19 mouse cellular contexts compared by ENCODE assay signal in genomic region chr7:49240461-49240860, GRCm38 (mm10).
"Had no signal": no experiment of that assay in that cellular context is flagged by ENCODE, and none has a peak within 500 bp of the region (broad histone marks: within the 10 kb centered on the region; RNA-seq: fewer than 3 reads in every experiment).

No protein-coding gene starts in this region.

- H3K27me3 ChIP-seq: lung, embryonic 15.5 days; midbrain, embryonic 15.5 days; stomach, embryonic 15.5 days had no signal

- H3K4me2 ChIP-seq: lung, embryonic 15.5 days; midbrain, embryonic 13.5 days; midbrain, embryonic 15.5 days; neural tube, embryonic 12.5 days; stomach, embryonic 15.5 days had no signal

- H3K9me3 ChIP-seq: lung, embryonic 15.5 days; midbrain, embryonic 10.5 days; midbrain, embryonic 13.5 days; midbrain, embryonic 15.5 days; neural tube, embryonic 12.5 days; stomach, embryonic 15.5 days had no signal

- H3K27ac ChIP-seq: liver, embryonic 14.5 days; lung, embryonic 15.5 days; macrophage; midbrain, embryonic 10.5 days; midbrain, embryonic 13.5 days; midbrain, embryonic 15.5 days; neural tube, embryonic 12.5 days; stomach, embryonic 15.5 days; stomach, postnatal 0 days had no signal

- H3K4me3 ChIP-seq: lung, embryonic 15.5 days; megakaryocyte, embryonic 14.5 days; midbrain, embryonic 10.5 days; midbrain, embryonic 13.5 days; midbrain, embryonic 15.5 days; myocyte; neural tube, embryonic 12.5 days; stomach, embryonic 15.5 days had no signal

- H3K36me3 ChIP-seq: lung, embryonic 15.5 days; midbrain, embryonic 10.5 days; midbrain, embryonic 13.5 days; midbrain, embryonic 15.5 days; neural tube, embryonic 12.5 days; stomach, embryonic 15.5 days had no signal

- DNase-seq: lung, adult 2 months; lung, postnatal 14 days; lung, postnatal 36 days; right cerebral cortex, postnatal 14 days; thymus, adult 2 months; thymus, postnatal 25 days; thymus, postnatal 4 days had no signal

- ATAC-seq: lung, postnatal 0 days; midbrain, embryonic 13.5 days; midbrain, embryonic 15.5 days had no signal

- H3K9ac ChIP-seq: liver, embryonic 14.5 days; lung, embryonic 15.5 days; midbrain, embryonic 13.5 days; midbrain, embryonic 15.5 days; neural tube, embryonic 12.5 days; stomach, embryonic 15.5 days had no signal
